Mouse (Mus musculus): ENCODE results near the gene Cntn3.

The Cntn3 gene

GRCm38 (mm10) chr6:102438353-102438752 is 134.5 kb downstream of the Cntn3 start:
- no peak for DNase-seq

- no peak for DNase-seq
Measured at GRCm38 (mm10) chr6:102427549-102427948, 145.4 kb downstream of the Cntn3 start.

GRCm38 (mm10) chr6:102421781-102422180 is 151.1 kb downstream of the Cntn3 start:
- no peak for DNase-seq

- DNase-seq, result no peak
Measured at GRCm38 (mm10) chr6:102388590-102388989, 184.3 kb downstream of the Cntn3 start.

- DNase-seq, result no peak
Measured at GRCm38 (mm10) chr6:102372112-102372511, 200.8 kb downstream of the Cntn3 start.

GRCm38 (mm10) chr6:102363880-102364279 is 209.0 kb downstream of the Cntn3 start:
- no peak for DNase-seq

GRCm38 (mm10) chr6:102363291-102363832 is 209.5 kb downstream of the Cntn3 start:
- DNase-seq, result no peak

GRCm38 (mm10) chr6:102332144-102332543 is 240.8 kb downstream of the Cntn3 start:
- DNase-seq, result no peak

GRCm38 (mm10) chr6:102326711-102327110 is 246.2 kb downstream of the Cntn3 start:
- DNase-seq, result peak; percentile 12

- no peak for DNase-seq
Measured at GRCm38 (mm10) chr6:102322614-102323284, 250.2 kb downstream of the Cntn3 start.

- no peak for DNase-seq
Measured at GRCm38 (mm10) chr6:102319755-102320154, 253.1 kb downstream of the Cntn3 start.

- DNase-seq, result no peak
Measured at GRCm38 (mm10) chr6:102282889-102283288, 290.0 kb downstream of the Cntn3 start.

- no peak for DNase-seq
Measured at GRCm38 (mm10) chr6:102231015-102231414, 341.9 kb downstream of the Cntn3 start.

- DNase-seq, result no peak
Measured at GRCm38 (mm10) chr6:102186316-102186715, 386.6 kb downstream of the Cntn3 start.

- no peak for DNase-seq
Measured at GRCm38 (mm10) chr6:102170913-102171312, 402.0 kb downstream of the Cntn3 start.

GRCm38 (mm10) chr6:102161186-102161585 is 411.7 kb downstream of the Cntn3 start:
- DNase-seq, result no peak

GRCm38 (mm10) chr6:102121676-102122075 is 451.2 kb downstream of the Cntn3 start:
- no peak for DNase-seq

GRCm38 (mm10) chr6:102120003-102120402 is 452.9 kb downstream of the Cntn3 start:
- no peak for DNase-seq

- DNase-seq, result no peak
Measured at GRCm38 (mm10) chr6:102113629-102114028, 459.3 kb downstream of the Cntn3 start.

Measured in right cerebral cortex, postnatal 25 days (tissue).